Mouse (Mus musculus) left cerebral cortex, adult 11 months (tissue): ENCODE results near the gene Otos.
A peak's percentile ranks its signal among the peaks of the same experiment; 100 is the strongest.

Experiments
- DNase-seq: peaks from one replicate; pipeline ENCODE4 v3.0.0; 2022; ENCODE audit warnings: low spot score

The Otos gene

DNA sequence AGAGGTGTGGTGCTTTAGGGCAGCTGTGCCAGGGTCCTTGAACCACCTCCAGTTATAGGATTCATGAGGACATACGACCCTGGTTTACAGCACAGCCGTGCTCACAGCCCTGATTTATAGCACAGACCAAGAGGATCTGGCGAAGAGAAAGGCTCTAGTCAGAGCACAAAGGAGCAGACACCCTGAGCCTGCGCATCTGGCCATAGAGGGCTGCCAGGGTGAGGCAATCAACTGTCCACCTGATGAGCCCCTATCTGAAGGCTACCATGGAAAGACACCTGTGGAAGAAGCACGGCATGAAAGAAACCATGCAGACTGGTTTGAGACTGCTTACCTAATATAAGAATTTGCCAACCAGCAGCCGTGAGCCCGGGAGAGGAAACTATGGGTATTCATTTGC, 2.0 kb downstream of the Otos start:
- DNase-seq: no peak

DNA sequence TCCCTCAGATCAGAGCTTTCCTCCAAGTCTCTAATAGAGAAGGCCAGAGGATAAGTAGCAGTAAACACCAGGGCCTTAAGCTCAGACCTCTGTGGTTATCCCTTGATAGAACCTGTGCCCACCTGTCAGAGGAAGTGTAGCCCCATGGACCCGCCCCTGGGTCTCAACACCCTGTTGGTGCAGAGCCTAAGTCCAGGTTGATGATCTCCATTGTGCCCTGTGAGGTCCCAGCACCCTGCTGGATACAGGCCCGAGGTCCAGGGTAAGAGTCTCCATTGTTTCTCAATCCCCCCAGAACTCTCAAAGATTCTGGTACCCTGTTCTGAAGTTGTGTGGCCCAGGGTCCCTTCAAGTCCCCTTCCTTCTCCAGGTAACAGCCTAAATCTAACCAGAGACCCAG, 2.5 kb downstream of the Otos start:
- DNase-seq: no peak

DNA sequence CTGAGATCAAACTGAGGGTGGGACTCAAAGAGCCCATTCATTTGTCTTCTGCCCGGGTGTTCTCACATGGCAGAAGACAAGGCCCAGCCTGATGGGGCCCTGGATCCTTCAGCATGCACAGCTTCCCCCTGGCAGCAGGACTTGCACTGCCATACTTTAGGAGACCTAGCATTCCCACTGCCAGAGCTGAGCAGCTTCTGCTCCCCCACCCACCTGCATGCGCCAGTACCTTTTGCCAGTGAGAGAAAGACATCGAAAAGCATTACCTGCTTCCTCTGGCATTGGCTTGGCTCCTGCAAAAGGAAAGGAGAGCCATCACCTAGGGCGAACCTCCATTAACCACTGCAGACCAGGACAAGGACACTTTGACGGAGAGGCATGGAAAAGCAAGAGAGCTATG, 3.7 kb downstream of the Otos start:
- DNase-seq: no peak

DNA sequence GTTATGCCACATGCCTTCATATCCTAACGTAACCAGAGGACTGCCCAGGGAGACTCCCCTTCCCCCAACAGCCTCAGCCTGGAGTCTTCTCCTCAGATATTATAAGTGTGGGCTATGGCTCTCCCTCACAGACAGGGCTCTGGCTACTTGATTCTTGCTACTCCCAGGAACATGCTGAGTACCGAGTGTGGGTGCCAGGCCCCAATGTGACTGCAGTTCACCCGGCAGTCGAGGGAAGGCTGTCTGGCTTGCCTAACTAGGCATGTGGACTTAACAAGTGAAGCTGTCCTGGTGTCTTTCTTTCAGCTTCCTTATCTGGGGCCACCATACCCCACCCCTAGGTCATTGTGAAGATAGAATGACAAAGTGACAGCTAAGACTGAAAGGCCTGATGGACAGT, 5.0 kb downstream of the Otos start:
- no peak for DNase-seq

DNA sequence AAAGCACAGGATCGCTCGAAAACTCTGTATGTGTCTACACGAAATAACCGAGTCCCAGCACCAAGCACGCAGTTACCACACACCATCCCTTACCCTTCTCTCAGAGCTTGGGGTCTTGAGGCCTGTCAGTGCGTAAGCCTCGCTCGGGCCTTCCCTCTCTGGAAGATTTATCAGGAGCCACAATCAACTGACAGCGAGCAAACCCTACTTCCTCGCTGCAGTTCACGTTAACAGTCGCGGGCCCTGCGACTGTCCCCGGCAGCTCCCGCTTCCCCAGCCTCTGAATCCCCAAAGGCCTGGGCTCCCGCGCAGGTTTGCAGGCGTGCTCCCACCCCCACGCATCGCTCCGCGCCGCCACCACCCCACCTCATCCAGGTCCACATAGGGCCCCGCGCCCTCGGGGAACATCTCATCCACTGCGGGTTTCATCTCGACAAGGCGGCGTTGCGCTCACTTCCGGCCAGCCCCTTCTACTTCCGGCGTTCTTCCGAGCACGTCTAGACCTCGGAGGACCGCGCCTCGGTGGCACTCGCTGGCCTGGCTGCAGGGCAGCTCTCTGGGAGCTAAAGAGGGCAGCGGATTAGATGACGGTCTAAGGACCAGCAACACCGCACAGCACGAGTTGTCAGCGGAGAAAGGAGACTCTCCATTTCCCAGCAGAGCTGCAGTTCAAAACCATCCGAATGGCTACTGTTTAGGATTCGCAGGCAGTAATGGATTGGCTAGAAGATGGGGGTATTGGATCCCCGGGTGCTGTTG, 6.9 kb downstream of the Otos start, which contains the start of gene Cops9:
TSS of gene Cops9 (minus strand) at position 472 of the 759 bp plus-strand sequence.
- peak; percentile 81 for DNase-seq

DNA sequence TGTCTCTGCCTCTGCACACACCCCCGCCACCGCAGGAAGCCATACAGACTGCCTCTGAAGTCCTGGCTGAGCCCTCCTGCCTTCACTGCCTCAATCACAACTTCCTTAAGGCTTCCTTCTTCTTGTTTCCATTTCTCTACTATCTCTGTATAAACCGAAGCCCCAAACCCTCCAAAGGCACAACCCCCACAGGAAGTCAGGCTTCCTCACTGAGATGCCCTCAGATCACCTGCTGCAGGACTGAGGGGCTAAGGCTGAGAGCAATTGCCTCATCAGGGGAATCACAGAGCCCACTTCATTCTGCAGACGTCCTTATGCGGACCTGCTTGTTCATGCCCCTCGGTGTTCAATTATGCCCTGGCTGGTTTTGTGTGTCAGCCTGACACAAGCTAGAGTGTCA, 8.2 kb downstream of the Otos start:
- DNase-seq: no peak

DNA sequence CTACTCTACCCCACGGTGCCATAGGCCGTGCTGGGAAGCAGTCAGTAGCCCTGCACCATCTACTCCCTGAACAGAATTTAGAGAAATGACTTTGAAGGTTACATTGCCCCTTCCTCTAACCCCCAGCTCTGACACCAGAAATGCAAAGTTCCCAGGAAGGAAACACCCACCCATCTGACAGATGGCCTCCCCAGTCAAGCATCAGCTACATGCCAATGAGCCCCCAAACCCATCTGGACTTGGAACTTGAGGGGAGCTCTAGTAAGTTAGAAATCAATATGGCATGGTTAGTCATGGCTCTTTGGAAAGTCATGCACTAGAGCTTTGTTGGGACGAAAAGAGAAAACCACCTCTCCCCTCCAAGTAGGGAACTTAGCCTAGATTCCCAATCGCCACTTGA, 9.9 kb downstream of the Otos start:
- DNase-seq: no peak

DNA sequence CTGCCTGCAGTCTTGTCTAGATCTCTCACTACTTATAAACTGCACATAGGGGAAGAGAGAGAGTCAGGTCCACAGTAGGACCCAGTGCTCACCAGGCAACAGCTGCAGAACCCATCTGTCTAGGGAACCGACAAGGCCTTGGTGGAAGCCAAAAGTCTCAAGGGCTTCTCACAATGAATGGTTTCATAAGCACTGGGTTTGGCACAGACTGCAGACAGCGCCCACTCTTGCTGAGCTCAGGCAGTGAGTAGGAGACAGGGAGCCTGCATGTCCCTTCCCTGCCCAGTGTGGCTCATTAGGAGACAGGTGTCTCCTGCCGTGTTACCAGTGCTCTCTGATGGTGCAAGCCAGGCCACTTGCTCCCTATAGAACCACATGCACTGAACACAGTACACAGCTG, 10.5 kb downstream of the Otos start:
- DNase-seq: peak; percentile 64

DNA sequence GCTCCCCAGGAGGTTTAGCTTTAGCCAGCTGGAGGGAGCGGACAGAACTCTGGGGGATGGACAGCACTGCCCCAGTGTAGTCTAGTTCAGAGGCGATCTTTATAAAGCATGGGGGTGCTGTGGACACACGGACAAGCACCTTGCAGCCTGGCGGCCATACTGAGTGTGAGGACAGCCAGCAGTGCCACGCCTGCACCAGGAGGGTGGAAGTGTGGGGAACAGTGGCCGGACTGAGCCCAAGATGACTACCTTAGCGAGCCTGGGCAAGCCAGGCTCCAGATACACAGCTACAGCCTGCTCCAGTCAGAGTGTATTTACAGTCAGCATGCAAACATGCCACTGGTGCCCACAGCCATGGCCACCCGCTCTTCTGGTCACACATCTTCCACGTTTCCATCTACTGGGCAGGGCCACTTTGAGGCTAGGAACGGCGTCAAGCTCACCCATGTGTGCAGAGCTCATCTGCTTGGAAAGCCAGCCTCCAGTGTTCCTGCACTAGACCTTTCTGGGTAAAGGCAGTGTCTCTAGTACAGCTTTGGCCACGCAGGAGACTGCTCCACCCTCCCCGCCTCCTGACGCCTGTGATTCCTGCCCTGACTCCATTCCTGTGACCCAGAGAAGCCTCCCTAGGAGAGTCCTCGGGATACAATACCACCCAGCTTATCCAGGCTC, 11.0 kb downstream of the Otos start:
- DNase-seq: no peak

DNA sequence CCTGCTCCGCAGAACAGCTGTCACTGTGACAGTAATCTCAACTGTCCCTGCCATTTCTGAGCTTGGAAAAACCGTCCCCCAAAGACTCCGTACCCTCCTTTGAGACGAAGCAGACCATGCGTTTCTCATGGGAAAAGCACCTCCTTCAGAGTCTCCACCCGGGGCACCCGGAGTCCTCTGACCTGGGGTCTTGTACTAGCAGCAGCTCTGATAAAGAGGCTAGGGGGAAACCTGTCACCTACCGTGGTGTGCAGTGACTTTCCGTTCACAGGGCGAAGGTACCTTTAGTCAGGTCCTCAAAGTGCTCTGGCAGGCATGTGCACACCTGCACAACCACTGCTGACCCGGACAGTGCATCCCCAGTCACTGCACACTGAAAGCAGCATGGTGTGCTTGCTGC, 12.0 kb downstream of the Otos start:
- DNase-seq: no peak

DNA sequence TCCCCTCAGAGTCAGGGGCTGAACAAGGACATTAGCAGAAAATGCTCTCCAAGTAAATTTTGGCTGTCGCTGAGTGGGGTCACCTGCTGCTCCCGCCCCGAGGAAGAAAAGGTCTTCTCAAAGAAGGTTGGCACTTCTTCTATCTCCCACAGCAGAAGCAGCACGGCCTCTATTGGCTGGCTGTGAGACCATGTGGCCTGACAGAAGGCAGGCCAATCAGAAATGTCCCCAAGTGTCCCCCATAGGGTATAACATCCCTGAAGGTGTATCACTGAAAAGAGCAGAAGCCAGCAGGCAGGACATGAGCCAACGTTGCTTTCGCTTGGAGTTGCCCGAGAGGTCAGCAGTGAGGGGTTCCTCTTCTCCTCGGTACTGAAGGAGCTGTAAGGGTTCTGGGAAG, 12.6 kb downstream of the Otos start:
- no peak for DNase-seq

DNA sequence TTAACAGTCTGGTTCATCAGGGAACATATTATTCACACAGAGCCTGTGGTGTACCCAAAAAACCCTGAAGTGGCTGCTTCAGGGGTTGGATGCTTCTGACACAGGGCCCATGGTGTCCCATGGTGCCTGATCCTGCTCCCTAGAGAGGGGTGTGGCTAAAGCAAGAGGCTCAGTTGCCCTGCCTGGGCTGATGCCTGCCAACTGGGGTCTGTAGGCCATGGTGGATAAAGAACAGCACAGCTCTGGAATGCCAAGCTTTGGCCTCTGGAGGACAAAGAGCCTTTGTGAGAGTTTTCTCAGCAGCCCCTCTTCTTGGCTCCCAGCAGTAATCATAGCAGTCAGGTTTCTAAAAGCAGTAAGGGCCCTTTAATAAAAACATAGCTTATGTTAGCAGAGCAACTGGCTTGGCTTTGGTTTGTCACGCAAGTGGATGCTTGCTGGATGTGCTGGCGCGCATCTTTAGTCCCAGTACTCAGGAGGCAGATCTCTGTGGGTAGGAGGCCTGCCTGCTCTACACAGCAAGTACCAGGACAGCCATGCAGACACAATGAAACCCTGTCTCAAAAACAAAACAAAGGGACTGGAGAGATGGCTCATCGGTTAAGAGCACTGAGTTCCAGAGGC, 13.6 kb downstream of the Otos start:
- DNase-seq: no peak

DNA sequence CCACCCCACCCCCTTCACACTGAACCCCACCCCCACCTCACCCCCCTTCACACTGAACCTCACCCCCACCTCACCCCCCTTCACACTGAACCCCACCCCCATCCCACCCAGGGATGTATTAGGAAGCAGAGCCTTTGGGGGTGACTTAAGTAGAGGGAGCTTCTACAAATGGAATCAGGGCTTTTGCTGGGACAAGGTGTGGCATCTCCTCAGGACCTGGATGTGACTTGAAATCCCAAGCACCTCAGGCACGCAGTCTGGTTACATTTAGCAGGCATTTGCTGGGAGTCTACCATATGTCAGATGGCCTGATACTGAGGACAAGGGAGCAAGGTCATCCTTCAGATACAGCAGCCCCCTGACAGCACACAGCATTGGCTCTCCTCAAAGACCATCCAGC, 14.1 kb downstream of the Otos start:
- DNase-seq: no peak

DNA sequence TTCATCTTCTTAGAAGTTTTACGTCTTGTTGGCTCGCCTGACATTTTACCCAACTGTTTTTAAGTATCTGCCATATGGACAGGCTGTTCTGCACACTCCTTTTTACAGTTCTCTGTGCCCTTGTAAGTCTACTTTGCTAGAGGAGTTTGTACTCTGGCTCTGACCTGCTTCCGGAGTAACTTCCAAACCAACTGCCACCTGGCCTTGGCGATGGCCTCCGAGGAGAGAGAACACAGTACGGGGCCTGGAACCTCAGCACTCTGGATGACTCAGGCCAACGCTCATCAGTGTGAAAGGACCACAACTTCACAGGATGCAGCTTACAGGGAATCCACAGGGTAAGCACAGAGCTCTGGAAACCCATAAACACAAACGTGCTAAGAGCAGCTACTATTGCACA, 14.9 kb downstream of the Otos start:
- DNase-seq: no peak

DNA sequence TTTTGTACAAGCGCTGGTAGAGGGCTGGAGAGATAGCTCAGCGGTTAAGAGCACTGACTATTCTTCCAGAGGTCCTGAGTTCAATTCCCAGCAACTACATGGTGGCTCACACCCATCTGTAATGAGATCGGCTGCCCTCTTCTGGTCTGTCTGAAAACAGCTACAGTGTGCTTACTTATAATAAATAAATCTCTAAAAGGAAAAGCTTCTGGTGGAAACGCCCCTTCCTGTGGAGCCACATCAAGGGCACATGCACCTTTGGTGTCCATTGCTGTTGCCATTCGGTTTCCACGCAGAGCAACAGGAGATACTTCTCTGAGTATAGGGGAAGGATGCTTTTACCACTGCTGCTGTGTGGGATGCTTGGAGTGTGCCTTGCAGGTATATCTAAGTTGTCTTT, 15.7 kb downstream of the Otos start:
- no peak for DNase-seq

DNA sequence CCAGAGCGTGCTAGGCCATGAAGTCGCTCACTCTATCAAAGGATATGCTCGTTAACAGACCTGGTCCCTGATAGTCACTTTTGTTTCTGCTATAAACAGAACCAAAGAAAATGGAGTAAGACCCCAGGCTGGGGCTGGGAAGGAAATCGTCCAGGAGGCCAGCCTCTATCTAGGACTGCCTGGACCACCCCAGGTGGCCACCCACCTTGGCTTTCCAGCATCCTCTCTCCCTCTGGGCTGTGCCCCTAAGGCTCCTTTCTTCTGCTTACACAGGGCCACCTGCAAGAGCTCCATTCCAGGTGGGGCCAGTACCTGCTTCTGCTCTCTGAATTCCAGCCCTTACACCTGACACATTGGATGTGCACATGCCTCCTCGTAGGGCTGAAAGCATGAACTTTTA, 16.4 kb downstream of the Otos start:
- DNase-seq: no peak

DNA sequence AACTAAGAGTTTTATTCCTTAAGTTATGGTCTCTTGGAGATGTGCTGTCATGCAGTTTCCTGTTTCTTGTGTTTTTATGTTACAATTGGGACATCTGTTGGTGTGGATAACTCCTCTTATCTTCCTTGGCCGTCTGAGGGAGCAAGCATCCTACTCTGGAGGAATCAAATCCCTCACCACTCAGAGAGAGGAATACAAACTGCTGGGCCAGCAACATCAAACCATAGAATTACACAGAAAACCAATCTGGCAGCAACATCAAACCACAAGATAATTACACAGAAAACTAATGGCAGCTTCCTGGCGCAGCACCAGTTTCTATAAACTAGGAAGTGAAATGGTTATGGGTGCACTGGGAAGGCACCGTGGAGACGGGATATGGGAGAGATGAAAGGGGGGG, 20.4 kb downstream of the Otos start:
- no peak for DNase-seq

DNA sequence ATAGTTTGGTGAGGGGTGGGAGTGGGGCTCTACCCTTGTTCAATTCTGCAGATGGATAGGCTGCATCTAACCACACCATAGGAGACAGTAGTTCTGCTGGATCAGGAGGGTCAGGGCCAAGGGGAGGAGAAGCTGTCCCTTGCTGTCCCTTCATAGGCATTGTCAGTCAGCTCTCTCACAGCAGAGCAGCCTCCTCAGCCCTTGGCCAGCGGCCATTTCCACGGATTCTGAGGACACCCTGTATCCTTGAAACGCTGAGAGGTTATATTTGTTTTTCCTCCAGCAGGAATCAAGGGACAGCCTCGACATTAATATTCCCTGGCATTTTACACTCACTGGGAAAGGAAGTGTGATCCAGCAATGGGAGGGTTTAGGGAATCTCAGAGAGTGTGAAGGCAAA, 30.3 kb downstream of the Otos start:
- no peak for DNase-seq

DNA sequence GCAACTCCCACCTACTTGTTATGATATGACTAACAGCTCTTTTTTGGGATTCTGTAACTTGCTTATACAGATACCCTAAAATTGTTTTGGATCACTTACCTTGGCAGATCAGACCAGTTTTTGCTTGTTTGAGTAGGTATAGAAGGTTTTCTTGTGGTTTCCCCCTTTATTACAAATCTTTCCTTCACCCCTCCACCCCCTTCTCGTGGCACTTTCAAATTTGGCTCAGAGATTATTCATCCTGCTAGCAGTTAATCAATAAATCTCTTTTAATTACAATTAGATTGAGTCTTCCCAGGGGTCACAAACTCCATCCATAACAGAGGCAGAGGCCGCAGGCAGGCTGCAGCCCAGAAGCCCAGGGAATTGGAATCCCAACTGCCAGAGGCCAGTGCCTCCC, 31.2 kb downstream of the Otos start, which contains the start of gene Olfr12:
TSS of gene Olfr12 (plus strand) at position 301 of the 400 bp plus-strand sequence.
- DNase-seq: no peak

DNA sequence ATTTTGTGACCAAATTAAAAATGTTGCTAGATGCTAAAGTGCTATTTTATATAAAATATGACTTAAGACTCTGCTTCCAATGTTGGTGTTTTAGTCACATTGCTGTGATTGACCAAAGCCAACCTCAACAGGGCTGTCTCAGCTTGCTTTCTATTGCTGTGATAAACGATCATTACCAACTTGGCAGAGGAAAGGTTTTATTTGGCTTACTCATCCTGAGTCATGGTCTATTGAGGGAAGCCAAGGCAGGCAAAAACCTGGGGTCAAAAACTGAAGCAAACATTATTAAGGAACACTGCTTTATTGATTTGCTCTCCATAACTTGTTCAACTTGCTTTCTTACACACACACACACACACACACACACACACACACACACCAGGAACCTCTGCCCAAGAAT, 32.6 kb downstream of the Otos start:
- DNase-seq: no peak

DNA sequence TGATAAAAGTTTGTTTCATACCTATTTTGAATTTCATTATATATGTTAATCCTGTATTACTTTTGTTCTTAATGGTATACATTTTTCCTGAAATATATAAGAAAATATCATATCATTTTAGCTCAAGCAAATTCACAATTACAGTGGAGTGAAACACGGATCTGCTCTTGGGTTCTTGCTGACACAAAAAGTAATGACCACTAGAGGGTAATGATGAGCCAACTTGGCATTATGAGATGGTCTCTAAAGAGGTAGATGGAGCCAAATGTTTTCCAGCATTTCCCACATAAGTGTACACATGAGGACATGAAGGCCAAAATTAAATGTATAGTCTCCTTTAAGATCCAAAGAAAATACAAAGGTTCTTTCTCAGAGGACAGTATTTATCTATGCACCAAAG, 34.1 kb downstream of the Otos start:
- DNase-seq: no peak

DNA sequence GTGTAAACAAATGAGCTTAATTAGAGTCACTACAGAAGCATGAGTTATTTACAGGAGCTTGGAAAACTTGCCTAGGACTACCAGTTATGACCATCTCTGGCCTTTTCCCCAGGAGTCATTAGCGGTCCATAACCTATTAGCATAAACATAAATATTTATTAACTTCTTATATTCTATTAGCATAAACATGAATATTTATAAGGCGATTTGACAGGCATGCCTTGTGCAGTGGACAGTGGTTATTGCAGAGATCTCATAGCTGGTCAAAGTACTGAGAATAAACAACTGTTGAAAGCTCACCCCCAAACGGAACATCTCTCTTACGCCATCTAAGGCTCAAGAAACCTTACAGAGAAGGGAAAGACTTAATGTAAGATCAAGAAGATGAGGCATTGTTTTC, 35.5 kb downstream of the Otos start:
- no peak for DNase-seq

DNA sequence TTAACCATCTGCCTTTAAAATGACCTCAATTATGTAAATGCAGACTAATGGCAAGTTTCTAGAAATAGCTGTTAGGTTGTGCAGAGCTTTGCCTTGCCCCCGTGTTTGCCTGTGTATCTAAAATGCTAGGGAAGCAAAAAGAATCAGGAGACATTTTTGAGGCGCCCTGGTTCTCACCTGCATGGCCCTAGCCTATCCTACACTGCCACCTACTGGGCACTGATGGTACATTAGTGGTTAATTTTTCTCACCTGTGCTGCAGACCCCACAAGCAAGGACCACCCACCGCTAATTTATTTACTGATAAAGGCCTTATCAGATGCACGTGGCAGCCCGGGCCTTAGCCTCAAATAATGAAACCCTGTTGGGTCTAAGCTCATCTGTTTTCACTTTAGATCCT, 37.6 kb downstream of the Otos start:
- peak; percentile 16 for DNase-seq
